Mouse (Mus musculus) kidney, adult 2 months (tissue): ENCODE data around the gene Trak1.

ENCODE experiments used
- CTCF ChIP-seq: fragments of 200-500 bp; conservative IDR thresholded peaks from 2 replicates; pipeline ENCODE4 v1.5.1; 2011; ENCODE audit warnings: low read depth, mild to moderate bottlenecking, control low read depth, low read length, moderate library complexity, mixed read lengths; ENCODE audit not compliant: insufficient read depth, insufficient read length
- POLR2A ChIP-seq: fragments of 200-500 bp; IDR thresholded peaks from one replicate; pipeline ENCODE4 v1.6.1; 2011; ENCODE audit warnings: low read depth, low read length, control low read depth

GRCm38 (mm10) chr9:121283620-121284185 lies 13.6 kb upstream of the Trak1 start:
- no peak for TF ChIP-seq CTCF
- TF ChIP-seq POLR2A, result no peak
